Mouse (Mus musculus) CD4-positive naive resting alpha-beta T cell, adult 76 days (primary cell): Measurements from ENCODE around the gene Tmco5. TPM values are rescaled to one million over a fixed set of nuclear protein-coding genes. Genes with fewer than 3 reads are reported as not detected.

Experiments
- total RNA-seq: library from RNA; stranded (reverse); gene quantifications from one replicate; pipeline ENCODE4 v1.2.4, GENCODE M21; 2023

Tmco5 gene
- total RNA-seq: not detected

DNA sequence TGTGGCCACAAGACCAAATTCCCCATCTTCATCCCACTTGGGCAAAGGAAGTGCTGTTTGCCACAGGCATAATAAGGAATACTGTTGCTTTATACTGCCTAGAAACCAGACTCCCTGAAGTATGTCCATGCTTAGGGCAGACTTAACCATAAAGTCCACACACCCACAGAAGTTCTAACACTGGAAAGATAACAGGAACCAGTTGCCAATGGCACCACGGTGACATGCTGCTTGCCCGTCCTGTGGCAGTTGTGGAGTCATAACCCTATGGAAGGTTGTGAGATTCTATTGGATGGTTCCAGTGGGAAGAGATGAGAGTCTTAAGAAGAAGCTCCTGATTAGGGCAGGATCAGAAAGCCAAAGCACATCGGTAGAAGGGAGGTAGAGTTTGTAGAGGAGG is at the start of gene Tmco5:
TSS of gene Tmco5 (plus strand) at position 301 of the 400 bp plus-strand sequence.

Other genes starting within 250 kb of the Tmco5 start
- 4.5 TPM for gene Spred1, start 242.7 kb downstream of the Tmco5 start, total RNA-seq